Mouse (Mus musculus): ENCODE measurements around the gene Cfap157. TPM values are rescaled to one million over a fixed set of nuclear protein-coding genes. Genes with fewer than 3 reads are reported as not detected.

Gene Cfap157
- polyA plus RNA-seq, 1 experiment from 2014 or later = 0.45 TPM

- no peak overlapping the region for H3K4me3 ChIP-seq (replicated peaks; ENCODE audit: low read depth, low read length)
- DNase-seq (ENCODE audit: low spot score) (no peak), ATAC-seq (replicated peaks; ENCODE audit: low FRiP score, low read depth) (no peak)
- no peak overlapping the region for H3K27ac ChIP-seq
- no peaks in the 10 kb centered on the region for H3K36me3 ChIP-seq (ENCODE audit: insufficient read depth, low read length)
- TF ChIP-seq CTCF (IDR thresholded peaks at IDR 0.05; ENCODE audit: low read depth) = no peak
- no peak overlapping the region for H3K4me2 ChIP-seq (ENCODE audit: low read length)
- no peak overlapping the region for H3K9ac ChIP-seq (ENCODE audit: low read depth, low read length)
- no peaks in the 10 kb centered on the region for H3K27me3 ChIP-seq (ENCODE audit: insufficient read depth, low read length)
- 54% methylated on average over 3 of the region's 3 CpGs for WGBS
- peaks cover 17% of the 10 kb centered on the region for H3K4me1 ChIP-seq (replicated peaks; ENCODE audit: insufficient read depth, low read length)
- H3K9me3 ChIP-seq (replicated peaks; ENCODE audit: low read length) = no peaks in the 10 kb centered on the region
Observed at GRCm38 (mm10) chr2:32736306-32736829, 47.9 kb downstream of the Cfap157 start.

- ATAC-seq (replicated peaks; ENCODE audit: low FRiP score, low read depth) = peak; percentile 26
- H3K4me1 ChIP-seq (replicated peaks; ENCODE audit: insufficient read depth, low read length) = peaks cover 16% of the 10 kb centered on the region
- peak; percentile 71 for DNase-seq (ENCODE audit: low spot score)
Observed at GRCm38 (mm10) chr2:32734933-32735332, 49.3 kb downstream of the Cfap157 start.

GRCm38 (mm10) chr2:32734480-32734879 lies 49.7 kb downstream of the Cfap157 start:
- H3K27ac ChIP-seq = peak overlapping the region; percentile 85
- H3K4me2 ChIP-seq (ENCODE audit: low read length) = 0 out of 2 replicates have a peak overlapping the region, but pooled peaks have one; percentile 4
- peak; percentile 37; the same call in 1 of the 2 replicates for ATAC-seq (replicated peaks; ENCODE audit: low FRiP score, low read depth)
- no peak overlapping the region for H3K9ac ChIP-seq (ENCODE audit: low read depth, low read length)
- WGBS = 20% methylated on average over 4 of the region's 4 CpGs
- DNase-seq (ENCODE audit: low spot score) = no peak
- H3K4me3 ChIP-seq (replicated peaks; ENCODE audit: low read depth, low read length) = no peak overlapping the region
- H3K4me1 ChIP-seq (replicated peaks; ENCODE audit: insufficient read depth, low read length) = peaks cover 16% of the 10 kb centered on the region
- TF ChIP-seq CTCF (IDR thresholded peaks at IDR 0.05; ENCODE audit: low read depth) = no peak
- no peaks in the 10 kb centered on the region for H3K36me3 ChIP-seq (ENCODE audit: insufficient read depth, low read length)
- no peaks in the 10 kb centered on the region for H3K27me3 ChIP-seq (ENCODE audit: insufficient read depth, low read length)
- no peaks in the 10 kb centered on the region for H3K9me3 ChIP-seq (replicated peaks; ENCODE audit: low read length)

More at GRCm38 (mm10) chr2:32734933-32735332, 49.3 kb downstream of the Cfap157 start:
- Histone ChIP-seq H3K27ac (peak overlapping the region; percentile 85), H3K4me2 (ENCODE audit: low read length) (peak overlapping the region; percentile 4; the same call in 1 of the 2 replicates), H3K4me3 (replicated peaks; ENCODE audit: low read depth, low read length) (no peak overlapping the region), H3K9ac (ENCODE audit: low read depth, low read length) (no peak overlapping the region), H3K9me3 (replicated peaks; ENCODE audit: low read length) (no peaks in the 10 kb centered on the region), H3K36me3 (ENCODE audit: insufficient read depth, low read length) (no peaks in the 10 kb centered on the region), H3K27me3 (ENCODE audit: insufficient read depth, low read length) (no peaks in the 10 kb centered on the region)
- no peak for TF ChIP-seq CTCF (IDR thresholded peaks at IDR 0.05; ENCODE audit: low read depth)
- WGBS = 30% methylated on average over 4 of the region's 4 CpGs

- Histone ChIP-seq H3K36me3 (ENCODE audit: insufficient read depth, low read length) (no peaks in the 10 kb centered on the region), H3K4me1 (replicated peaks; ENCODE audit: insufficient read depth, low read length) (peaks cover 16% of the 10 kb centered on the region), H3K9me3 (replicated peaks; ENCODE audit: low read length) (no peaks in the 10 kb centered on the region), H3K27ac (peak overlapping the region; percentile 71; the same call in 1 of the 2 replicates), H3K4me2 (ENCODE audit: low read length) (no peak overlapping the region), H3K27me3 (ENCODE audit: insufficient read depth, low read length) (no peaks in the 10 kb centered on the region), H3K4me3 (replicated peaks; ENCODE audit: low read depth, low read length) (no peak overlapping the region), H3K9ac (ENCODE audit: low read depth, low read length) (no peak overlapping the region)
- ATAC-seq (replicated peaks; ENCODE audit: low FRiP score, low read depth) (no peak), DNase-seq (ENCODE audit: low spot score) (no peak)
- TF ChIP-seq CTCF (IDR thresholded peaks at IDR 0.05; ENCODE audit: low read depth) = no peak
- 79% methylated on average over 6 of the region's 6 CpGs for WGBS
Observed at GRCm38 (mm10) chr2:32732695-32733094, 51.5 kb downstream of the Cfap157 start.

GRCm38 (mm10) chr2:32731911-32732310 lies 52.3 kb downstream of the Cfap157 start:
- Histone ChIP-seq H3K4me2 (ENCODE audit: low read length) (peak overlapping the region; percentile 15; the same call in 1 of the 2 replicates), H3K27ac (peak overlapping the region; percentile 71), H3K27me3 (ENCODE audit: insufficient read depth, low read length) (no peaks in the 10 kb centered on the region), H3K4me1 (replicated peaks; ENCODE audit: insufficient read depth, low read length) (peaks cover 16% of the 10 kb centered on the region), H3K4me3 (replicated peaks; ENCODE audit: low read depth, low read length) (no peak overlapping the region), H3K36me3 (ENCODE audit: insufficient read depth, low read length) (no peaks in the 10 kb centered on the region), H3K9ac (ENCODE audit: low read depth, low read length) (no peak overlapping the region), H3K9me3 (replicated peaks; ENCODE audit: low read length) (no peaks in the 10 kb centered on the region)
- no peak for TF ChIP-seq CTCF (IDR thresholded peaks at IDR 0.05; ENCODE audit: low read depth)
- no peak for DNase-seq (ENCODE audit: low spot score)
- no peak for ATAC-seq (replicated peaks; ENCODE audit: low FRiP score, low read depth)
- 53% methylated on average over 4 of the region's 4 CpGs for WGBS

- Histone ChIP-seq H3K4me2 (ENCODE audit: low read length) (peak overlapping the region; percentile 51), H3K36me3 (ENCODE audit: insufficient read depth, low read length) (no peaks in the 10 kb centered on the region), H3K9ac (ENCODE audit: low read depth, low read length) (no peak overlapping the region; the same call in 1 of the 2 replicates), H3K4me3 (replicated peaks; ENCODE audit: low read depth, low read length) (no peak overlapping the region), H3K27me3 (ENCODE audit: insufficient read depth, low read length) (no peaks in the 10 kb centered on the region), H3K27ac (peak overlapping the region; percentile 71; the same call in 1 of the 2 replicates), H3K4me1 (replicated peaks; ENCODE audit: insufficient read depth, low read length) (peaks cover 16% of the 10 kb centered on the region), H3K9me3 (replicated peaks; ENCODE audit: low read length) (no peaks in the 10 kb centered on the region)
- ATAC-seq (replicated peaks; ENCODE audit: low FRiP score, low read depth) = no peak
- DNase-seq (ENCODE audit: low spot score) = peak; percentile 75
- 20% methylated on average over 11 of the region's 11 CpGs for WGBS
- TF ChIP-seq CTCF (IDR thresholded peaks at IDR 0.05; ENCODE audit: low read depth) = no peak
Observed at GRCm38 (mm10) chr2:32730854-32731253, 53.4 kb downstream of the Cfap157 start.

Data from kidney, postnatal 0 days (tissue).